ENCODE assay signal across 8 mouse cellular contexts in genomic region chr4:123916748-123917547, GRCm38 (mm10). TPM values are rescaled to one million over a fixed set of nuclear protein-coding genes. Genes with fewer than 3 reads are reported as not detected.
DNase-seq lines count a peak whose midpoint lies in the region; ATAC-seq and TF ChIP-seq lines count a peak whose summit lies in the region.

Gene Rragc (plus strand): TSS chr4:123917446.

- H3K27ac ChIP-seq in hindbrain, embryonic 14.5 days: peak within 1 kb of the TSS; percentile 86

- in situ Hi-C loops in Patski (cut with MboI; ENCODE audit: low pct_unique_long_range_greater_than_20kb): loop anchor here (25.0 kb wide), 1 partner anchor 505 kb away; no protein-coding TSS in a partner anchor

- no peaks in the 10 kb centered on the region for H3K9me3 ChIP-seq in hindbrain, embryonic 14.5 days (ENCODE audit: control insufficient read depth, low read length)

- H3K4me2 ChIP-seq in hindbrain, embryonic 14.5 days (replicated peaks): peak within 1 kb of the TSS; percentile 60

- peak within 1 kb of the TSS; percentile 99 for H3K4me3 ChIP-seq in hindbrain, embryonic 14.5 days (replicated peaks; ENCODE audit: low read length)

- under 1% methylated on average over 47 of the region's 49 CpGs for WGBS in hindbrain, embryonic 14.5 days

- H3K36me3 ChIP-seq in hindbrain, embryonic 14.5 days (replicated peaks; ENCODE audit: control insufficient read depth, insufficient read depth): peaks cover 41% of the 10 kb centered on the region

- peak within 1 kb of the TSS; percentile 96 for H3K9ac ChIP-seq in hindbrain, embryonic 14.5 days

- POLR2A ChIA-PET in Patski (lab: Charles Lee): interaction anchor here (0.6 to 1.3 kb wide), 3 partner anchors 11 to 13 kb away, joined by 3 to 4 read pairs (median 3); partner anchors contain the start of gene Mycbp

- ATAC-seq in Patski: peak; percentile 98
- ATAC-seq in hindbrain, embryonic 14.5 days (ENCODE audit: low FRiP score): peak; percentile 99

- peaks cover 25% of the 10 kb centered on the region for H3K4me1 ChIP-seq in hindbrain, embryonic 14.5 days (replicated peaks; ENCODE audit: control insufficient read depth, insufficient read depth, low read length)

- peak; percentile 76 for DNase-seq in Patski (ENCODE audit: low read depth, low spot score)
- DNase-seq in cerebellum, postnatal 14 days: peak; percentile 100
- peak; percentile 100 for DNase-seq in frontal cortex, postnatal 25 days (ENCODE audit: low spot score in 2 of 2)
- peak; percentile 100 for DNase-seq in hindbrain, embryonic 14.5 days (ENCODE audit: low spot score)
- DNase-seq in layer of hippocampus, postnatal 36 days: peak; percentile 100
- peak; percentile 100 for DNase-seq in lung, postnatal 36 days
- DNase-seq in retina, postnatal 1 day: peak; percentile 99
- peak; percentile 100 for DNase-seq in urinary bladder, adult 18-20 months (ENCODE audit: low spot score in 2 of 2)

- no peaks in the 10 kb centered on the region for H3K27me3 ChIP-seq in Patski
- H3K27me3 ChIP-seq in hindbrain, embryonic 14.5 days (ENCODE audit: control insufficient read depth, insufficient read depth, low read length): no peaks in the 10 kb centered on the region

- CTCF ChIA-PET in Patski (lab: Charles Lee): no interaction called here

- no peak for TF ChIP-seq CTCF in Patski (IDR thresholded peaks at IDR 0.05)

RNA-seq across cellular contexts. Expression of gene Rragc, which starts in this region (rescaled TPM):
- 80.9 TPM for polyA plus RNA-seq in Patski (2021)
- 48.9 and 53.2 TPM in 2 replicates for polyA plus RNA-seq in hindbrain, embryonic 14.5 days (2014; fragmentation: Nextera tagmentation; extraction: Ambion mirVana)
- total RNA-seq in layer of hippocampus, postnatal 36 days (2021): 10 to 100 TPM; 56.5 to 59.2 TPM

Comparison
In these comparisons a context has a peak if more than half of its experiments do, and no peak if none do; other contexts are left out.
1. Peak in every context shown above with its lines: DNase-seq, ATAC-seq, H3K4me3 ChIP-seq and H3K27ac ChIP-seq.